Mouse (Mus musculus) T-helper 17 cell (primary cell): ENCODE measurements at regions not wholly inside any gene's neighbourhood (a gene's known extent, or its start where the extent isn't known, plus 50 kb on each side); places are given as distances from the start of the nearest gene placed in this dataset.

Experiments used
- in situ Hi-C, 2 experiments: fragments of 300-600 bp; cut with MboI, MseI; formaldehyde crosslinking; loops; 1 replicate in 1 of 2; 2 replicates in 1 of 2; pipeline ENCODE4 v1.15.1; 2025; ENCODE audit warnings: high pct_unique_total_duplicates in 2 of 2

- in situ Hi-C loops: no loop called here
These were observed 1097.2 kb upstream of the Epha7 start for GRCm38 (mm10) chr4:27715696-27716095.

GRCm38 (mm10) chr4:27727761-27728160, 1085.2 kb upstream of the Epha7 start:
- in situ Hi-C loops: loop anchor here in 1 of 2 experiments (10.0 kb wide), 1 partner anchor 1227 kb away; no protein-coding TSS in a partner anchor

DNA sequence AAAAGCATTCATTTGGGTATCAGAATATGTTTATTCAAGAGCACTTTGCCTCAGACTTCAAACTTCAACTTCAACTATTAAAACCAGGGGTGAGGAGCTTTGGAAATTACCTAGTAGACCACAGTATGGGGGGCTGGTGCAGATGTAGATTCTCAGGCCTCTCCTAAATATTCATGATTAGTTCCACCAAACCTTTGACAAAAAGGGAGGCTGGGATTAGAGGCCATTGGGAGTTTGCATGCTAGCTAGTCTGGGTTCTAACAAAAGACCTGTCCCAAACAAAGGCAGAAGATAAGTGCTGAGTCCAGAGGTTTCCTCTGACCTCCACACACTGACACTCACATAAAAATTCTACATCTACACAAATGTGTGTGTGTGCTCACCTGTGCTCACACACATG, 1078.8 kb upstream of the Epha7 start:
- in situ Hi-C loops: no loop called here

DNA sequence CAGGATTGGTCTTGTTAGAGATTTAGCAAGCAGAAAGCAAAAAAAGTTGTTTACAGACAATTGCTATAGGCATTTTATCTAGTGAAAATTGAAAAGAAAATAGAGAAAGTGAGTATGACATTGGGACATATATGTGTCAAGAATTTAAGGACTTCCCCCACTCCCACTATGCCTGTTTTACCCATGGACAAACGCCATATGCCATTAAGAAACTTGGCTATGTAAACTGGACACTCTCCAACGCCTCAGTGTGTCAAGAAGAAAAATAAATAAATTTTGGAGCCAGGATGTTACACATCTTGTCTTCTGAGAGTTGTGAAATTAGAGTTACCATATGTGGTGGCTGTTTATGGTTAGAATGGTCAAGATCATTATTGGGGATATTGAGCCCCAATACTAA, 1031.1 kb upstream of the Epha7 start:
- in situ Hi-C loops: no loop called here

- in situ Hi-C loops: no loop called here
These were observed 1025.9 kb upstream of the Epha7 start for GRCm38 (mm10) chr4:27787070-27787469.
